Mouse (Mus musculus) CH12.LX (cell line): ENCODE results near the gene Gm20388. TPM values are rescaled to one million over a fixed set of nuclear protein-coding genes. Genes with fewer than 3 reads are reported as not detected.
A peak's percentile ranks its signal among the peaks of the same experiment; 100 is the strongest.

Experiments used
- DNase-seq: peaks from one replicate; pipeline ENCODE4 v3.0.0-alpha.2; 2013; ENCODE audit errors: extremely low read depth
- H3K27ac ChIP-seq: 2 replicates; pipeline ENCODE4 v1.5.1; 2012; ENCODE audit warnings: low read depth, mild to moderate bottlenecking, control low read depth, moderate library complexity; ENCODE audit not compliant: insufficient read depth
- H3K27me3 ChIP-seq: replicated peaks from 2 replicates; pipeline ENCODE3; 2012; ENCODE audit warnings: inconsistent platforms
- H3K36me3 ChIP-seq, 2 experiments: replicated peaks in 1 of 2; 2 replicates each; pipeline versions ENCODE3 to v1.6.1; 2012; ENCODE audit warnings: inconsistent platforms in 1 of 2, low read length in 1 of 2, mild to moderate bottlenecking in 1 of 2, mixed read lengths in 1 of 2, moderate library complexity in 1 of 2; ENCODE audit not compliant: control insufficient read depth in 1 of 2, insufficient read depth in 1 of 2
- H3K4me1 ChIP-seq, 2 experiments: 2 replicates each; pipeline ENCODE4 v1.6.1; 2012; ENCODE audit warnings: inconsistent platforms in 1 of 2, moderate library complexity in 1 of 2; ENCODE audit not compliant: insufficient read depth in 2 of 2, control insufficient read depth in 1 of 2
- H3K4me2 ChIP-seq: 2 replicates; pipeline ENCODE4 v1.6.1; 2012; ENCODE audit warnings: low read depth, mild to moderate bottlenecking, control low read depth; ENCODE audit not compliant: poor library complexity, insufficient read depth, severe bottlenecking
- H3K4me3 ChIP-seq, 3 experiments: fragments of 150-350 bp in 1 of 3; sonication (generic) in 1 of 3; replicated peaks in 1 of 3; 2 replicates each; pipeline versions ENCODE3 to v1.5.1; 2011 to 2012; ENCODE audit warnings: low read depth in 2 of 3, low read length in 2 of 3, mild to moderate bottlenecking in 2 of 3, moderate library complexity in 2 of 3, control low read depth in 1 of 3, improper control_type of control experiment in 1 of 3, inconsistent platforms in 1 of 3, mixed read lengths in 1 of 3; ENCODE audit not compliant: poor library complexity in 1 of 3
- H3K79me2 ChIP-seq: replicated peaks from 2 replicates; pipeline ENCODE4 v1.6.1; 2012; ENCODE audit warnings: mild to moderate bottlenecking, moderate library complexity; ENCODE audit not compliant: control insufficient read depth, poor library complexity, insufficient read depth, severe bottlenecking; ENCODE audit errors: extremely low read depth
- H3K9ac ChIP-seq: 2 replicates; pipeline ENCODE4 v1.6.1; 2012; ENCODE audit warnings: low read depth, mild to moderate bottlenecking, control low read depth, moderate library complexity; ENCODE audit not compliant: insufficient read depth
- H3K9me3 ChIP-seq: replicated peaks from 2 replicates; pipeline ENCODE3; 2012; ENCODE audit warnings: low read length, inconsistent platforms, mixed read lengths
- BHLHE40 ChIP-seq: IDR thresholded peaks from 2 replicates; pipeline ENCODE4 v1.6.1; 2011; ENCODE audit warnings: mild to moderate bottlenecking, low read depth, low read length, improper control_type of control experiment
- E2F4 ChIP-seq: IDR thresholded peaks from 2 replicates; pipeline ENCODE4 v1.6.1; 2011; ENCODE audit warnings: low read depth, low read length, improper control_type of control experiment; ENCODE audit not compliant: insufficient replicate concordance
- ELF1 ChIP-seq: IDR thresholded peaks from 2 replicates; pipeline ENCODE4 v1.6.1; 2014; ENCODE audit warnings: low read depth, mild to moderate bottlenecking, inconsistent platforms, low read length, improper control_type of control experiment
- ETS1 ChIP-seq: conservative IDR thresholded peaks from 2 replicates; pipeline ENCODE4 v1.6.1; 2012; ENCODE audit warnings: low read depth, mild to moderate bottlenecking, inconsistent platforms, low read length, improper control_type of control experiment, moderate library complexity
- IRF4 ChIP-seq: IDR thresholded peaks from 2 replicates; pipeline ENCODE4 v1.6.1; 2014; ENCODE audit warnings: low read depth, mild to moderate bottlenecking, inconsistent platforms, low read length, improper control_type of control experiment
- MAX ChIP-seq: IDR thresholded peaks from 2 replicates; pipeline ENCODE4 v1.6.1; 2011; ENCODE audit warnings: low read length, improper control_type of control experiment
- MAZ ChIP-seq: IDR thresholded peaks from 2 replicates; pipeline ENCODE4 v1.6.1; 2012; ENCODE audit warnings: low read depth, mild to moderate bottlenecking, inconsistent platforms, low read length, improper control_type of control experiment, moderate library complexity
- MEF2A ChIP-seq: IDR thresholded peaks from 2 replicates; pipeline ENCODE4 v1.6.1; 2014; ENCODE audit warnings: low read depth, mild to moderate bottlenecking, inconsistent platforms, low read length, improper control_type of control experiment, borderline replicate concordance
- NELFE ChIP-seq: IDR thresholded peaks from 2 replicates; pipeline ENCODE4 v1.6.1; 2011; ENCODE audit warnings: low read depth, low read length, improper control_type of control experiment
- NRF1 ChIP-seq: IDR thresholded peaks from 2 replicates; pipeline ENCODE4 v1.6.1; 2014; ENCODE audit warnings: low read depth, mild to moderate bottlenecking, inconsistent platforms, low read length, improper control_type of control experiment, moderate library complexity
- POLR2A ChIP-seq: IDR thresholded peaks from 2 replicates; pipeline ENCODE4 v1.6.1; 2011; ENCODE audit warnings: low read depth, mild to moderate bottlenecking, improper control_type of control experiment, low read length
- POLR2AphosphoS2 ChIP-seq: IDR thresholded peaks from 2 replicates; pipeline ENCODE4 v1.6.1; 2011; ENCODE audit warnings: low read depth, low read length, improper control_type of control experiment
- SIN3A ChIP-seq: IDR thresholded peaks from 2 replicates; pipeline ENCODE4 v1.6.1; 2012; ENCODE audit warnings: low read length, improper control_type of control experiment, inconsistent platforms
- TCF12 ChIP-seq: IDR thresholded peaks from 2 replicates; pipeline ENCODE4 v1.6.1; 2014; ENCODE audit warnings: low read depth, mild to moderate bottlenecking, inconsistent platforms, low read length, improper control_type of control experiment
- UBTF ChIP-seq: IDR thresholded peaks from 2 replicates; pipeline ENCODE4 v1.6.1; 2012; ENCODE audit warnings: low read depth, mild to moderate bottlenecking, inconsistent platforms, low read length, improper control_type of control experiment, moderate library complexity
- USF2 ChIP-seq: conservative IDR thresholded peaks from 2 replicates; pipeline ENCODE4 v1.6.1; 2011; ENCODE audit warnings: low read depth, low read length, improper control_type of control experiment
- ZC3H11A ChIP-seq: IDR thresholded peaks from 2 replicates; pipeline ENCODE4 v1.6.1; 2012; ENCODE audit warnings: low read depth, mild to moderate bottlenecking, inconsistent platforms, low read length, improper control_type of control experiment
- ZKSCAN1 ChIP-seq: IDR thresholded peaks from 2 replicates; pipeline ENCODE4 v1.6.1; 2012; ENCODE audit warnings: low read depth, inconsistent platforms, low read length, improper control_type of control experiment, borderline replicate concordance
- dilution Hi-C: fragments of 300-500 bp; cut with MboI; formaldehyde crosslinking; loops from 2 replicates; pipeline ENCODE4 v1.14.3; 2020; ENCODE audit warnings: low sequenced_read_pairs; ENCODE audit not compliant: extremely low pct_unique_long_range_greater_than_20kb, extremely low pct_ligation_motif_present
- in situ Hi-C: fragments of 300-500 bp; cut with MboI; formaldehyde crosslinking; loops from 3 replicates; pipeline ENCODE4 v1.14.3; 2019; ENCODE audit warnings: low sequenced_read_pairs, low pct_ligation_motif_present, low pct_unique_long_range_greater_than_20kb, mixed read lengths
- polyA plus RNA-seq: library from polyadenylated mRNA; unstranded; fragments of >175 nt; gene quantifications from 2 replicates; pipeline ENCODE4 v1.2.1, GENCODE M21; 2012; ENCODE audit warnings: low read depth; ENCODE audit not compliant: insufficient read length
- total RNA-seq, 2 experiments: library from RNA; depleted of rRNA; stranded (reverse); fragments of 300-350 nt in 1 of 2; fragments of >200 nt in 1 of 2; gene quantifications; 2 replicates each; pipeline ENCODE4 v1.2.3; 2012 to 2014

The Gm20388 gene
- total and polyA plus RNA-seq, 3 experiments, result 14.8 to 26.3 (median 22.2) TPM

- H3K4me2 ChIP-seq, result peak overlapping the region; percentile 33
Measured at GRCm38 (mm10) chr8:120466266-120466665, 555.6 kb downstream of the Gm20388 start.

GRCm38 (mm10) chr8:120467598-120467997 lies 557.0 kb downstream of the Gm20388 start:
- Histone ChIP-seq H3K4me3 (peak overlapping the region in 2 of 3 experiments; percentile 8 to 21), H3K9ac (peak overlapping the region; percentile 23), H3K9me3 (no peaks in the 10 kb centered on the region), H3K27ac (peak overlapping the region; percentile 60; the same call in 1 of the 2 replicates), H3K27me3 (peaks cover 2% of the 10 kb centered on the region), H3K79me2 (no peaks in the 10 kb centered on the region), H3K36me3 (no peaks in the 10 kb centered on the region), H3K4me2 (peak overlapping the region; percentile 33), H3K4me1 (peaks cover 59 to 79% of the 10 kb centered on the region in 2 experiments)
- DNase-seq, result peak; percentile 72
- in situ Hi-C loops, result no loop called here
- TF ChIP-seq ZKSCAN1 (no peak), TCF12 (peak; percentile 70; the same call in 1 of the 2 replicates), BHLHE40 (peak; percentile 61), NELFE (no peak), NRF1 (no peak), ETS1 (peak; percentile 77), IRF4 (peak; percentile 77), MEF2A (peak; percentile 26; the same call in 1 of the 2 replicates), MAZ (no peak), SIN3A (no peak), USF2 (no peak), POLR2AphosphoS2 (no peak)
- dilution Hi-C loops, result no loop called here

More at GRCm38 (mm10) chr8:120466266-120466665, 555.6 kb downstream of the Gm20388 start:
- Histone ChIP-seq H3K4me1 (peaks cover 65 to 88% of the 10 kb centered on the region in 2 experiments), H3K9me3 (no peaks in the 10 kb centered on the region), H3K27me3 (peaks cover 2% of the 10 kb centered on the region), H3K4me3 (peak overlapping the region in 2 of 3 experiments; percentile 23 to 26), H3K36me3 (no peaks in the 10 kb centered on the region), H3K27ac (peak overlapping the region; percentile 60), H3K79me2 (no peaks in the 10 kb centered on the region), H3K9ac (peak overlapping the region; percentile 23; the same call in 1 of the 2 replicates)
- TF ChIP-seq ELF1 (peak; percentile 23; the same call in 1 of the 2 replicates), MAX (no peak), POLR2A (no peak), NRF1 (no peak), USF2 (no peak), BHLHE40 (peak; percentile 42; the same call in 1 of the 2 replicates), UBTF (no peak), ZC3H11A (no peak), SIN3A (no peak), E2F4 (no peak)
- in situ Hi-C loops, result no loop called here
- no peak for DNase-seq
- dilution Hi-C loops, result no loop called here
